8 mouse cellular contexts compared by ENCODE assay signal in the genomic region with DNA sequence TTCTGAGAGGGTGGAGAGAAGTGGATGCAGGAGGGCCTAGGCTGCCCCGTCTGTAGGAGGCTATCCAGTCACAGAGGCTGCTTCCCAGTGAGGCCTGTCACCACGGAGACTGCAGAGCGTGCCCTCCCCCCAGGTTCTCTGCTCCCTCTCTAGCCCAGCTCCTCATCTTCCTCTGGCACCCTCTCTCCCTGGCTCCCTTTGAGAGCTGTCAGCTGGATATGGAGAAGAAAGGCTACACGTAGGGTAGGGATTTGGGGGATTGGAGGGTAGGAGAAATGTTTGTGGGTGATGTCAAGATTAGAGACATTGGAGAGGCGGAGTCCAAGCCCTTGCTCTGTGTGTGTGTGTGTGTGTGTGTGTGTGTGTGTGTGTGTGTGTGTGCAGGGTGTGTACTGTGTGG. TPM values are rescaled to one million over a fixed set of nuclear protein-coding genes. Genes with fewer than 3 reads are reported as not detected.
DNase-seq lines count a peak whose midpoint lies in the region; ATAC-seq and TF ChIP-seq lines count a peak whose summit lies in the region.

No protein-coding gene starts in this region.

- 44% methylated on average over 5 of the region's 5 CpGs for WGBS in heart, embryonic 15.5 days
- 42% methylated on average over 5 of the region's 5 CpGs for WGBS in limb, embryonic 10.5 days
- 51% methylated on average over 5 of the region's 5 CpGs for WGBS in stomach, embryonic 16.5 days

- no peaks in the 10 kb centered on the region for H3K36me3 ChIP-seq in heart, embryonic 15.5 days
- no peaks in the 10 kb centered on the region; the same call in none of the 2 replicates for H3K36me3 ChIP-seq in testis, adult 2 months (ENCODE audit: control insufficient read depth, insufficient read depth, low read length)
- peaks cover 11% of the 10 kb centered on the region for H3K36me3 ChIP-seq in limb, embryonic 10.5 days
- no peaks in the 10 kb centered on the region for H3K36me3 ChIP-seq in stomach, embryonic 16.5 days (ENCODE audit: control insufficient read depth, insufficient read depth, low read length)

- no peaks in the 10 kb centered on the region for H3K27me3 ChIP-seq in heart, embryonic 15.5 days
- no peaks in the 10 kb centered on the region for H3K27me3 ChIP-seq in testis, adult 2 months (ENCODE audit: control insufficient read depth, insufficient read depth, low read length)
- peaks cover 6% of the 10 kb centered on the region for H3K27me3 ChIP-seq in limb, embryonic 10.5 days (ENCODE audit: low read depth, poor library complexity, severe bottlenecking)
- no peaks in the 10 kb centered on the region for H3K27me3 ChIP-seq in stomach, embryonic 16.5 days (ENCODE audit: control insufficient read depth, insufficient read depth, low read length)

- no peaks in the 10 kb centered on the region for H3K9me3 ChIP-seq in heart, embryonic 15.5 days (replicated peaks)
- no peaks in the 10 kb centered on the region for H3K9me3 ChIP-seq in limb, embryonic 10.5 days (replicated peaks)
- no peaks in the 10 kb centered on the region for H3K9me3 ChIP-seq in stomach, embryonic 16.5 days (replicated peaks; ENCODE audit: control insufficient read depth, low read length)

- H3K9ac ChIP-seq in heart, embryonic 15.5 days = no peak overlapping the region
- no peak overlapping the region; the same call in 1 of the 2 replicates for H3K9ac ChIP-seq in stomach, embryonic 16.5 days (ENCODE audit: low read length)

- no peak for ATAC-seq in heart, embryonic 15.5 days (replicated peaks; ENCODE audit: insufficient number of reproducible peaks, insufficient read depth, low FRiP score, low read depth)
- no peak for ATAC-seq in stomach, embryonic 16.5 days (ENCODE audit: insufficient read depth, low FRiP score)

- no peak overlapping the region for H3K4me3 ChIP-seq in heart, embryonic 15.5 days
- H3K4me3 ChIP-seq in testis, adult 2 months (ENCODE audit: control insufficient read depth, low read depth, low read length) = peak overlapping the region; percentile 61
- peak overlapping the region; percentile 80 for H3K4me3 ChIP-seq in limb, embryonic 10.5 days
- no peak overlapping the region for H3K4me3 ChIP-seq in stomach, embryonic 16.5 days (replicated peaks; ENCODE audit: low read length)

- H3K27ac ChIP-seq in heart, embryonic 15.5 days = peak overlapping the region; percentile 73; the same call in 1 of the 2 replicates
- no peak overlapping the region for H3K27ac ChIP-seq in testis, adult 2 months (ENCODE audit: control insufficient read depth, insufficient read depth, low read depth, low read length)
- H3K27ac ChIP-seq in limb, embryonic 10.5 days = peak overlapping the region; percentile 93
- peak overlapping the region; percentile 7; the same call in 1 of the 2 replicates for H3K27ac ChIP-seq in stomach, embryonic 16.5 days (ENCODE audit: low read length)

- no peak for TF ChIP-seq POLR2A in testis, adult 2 months (IDR thresholded peaks at IDR 0.05; ENCODE audit: control insufficient read depth, low read depth, low read length)

- peaks cover 74% of the 10 kb centered on the region for H3K4me1 ChIP-seq in heart, embryonic 15.5 days (replicated peaks)
- H3K4me1 ChIP-seq in testis, adult 2 months (ENCODE audit: control insufficient read depth, insufficient read depth, low read length) = peaks cover 45% of the 10 kb centered on the region
- peaks cover 93% of the 10 kb centered on the region for H3K4me1 ChIP-seq in limb, embryonic 10.5 days
- H3K4me1 ChIP-seq in stomach, embryonic 16.5 days (ENCODE audit: control insufficient read depth, insufficient read depth, low read length) = peaks cover 63% of the 10 kb centered on the region

- no peak for TF ChIP-seq CTCF in testis, adult 2 months (IDR thresholded peaks at IDR 0.05; ENCODE audit: control insufficient read depth, insufficient read depth, insufficient replicate concordance, low read depth, low read length)

- no peak for DNase-seq in heart, adult 11 months
- no peak for DNase-seq in testis, postnatal 10 days (ENCODE audit: low spot score)
- no peak for DNase-seq in limb, embryonic 10.5 days (ENCODE audit: low spot score)
- DNase-seq in cerebellum, adult 18-20 months = no peak
- DNase-seq in retina, embryonic 14.5 days (ENCODE audit: low spot score) = no peak

- H3K4me2 ChIP-seq in heart, embryonic 15.5 days = peak overlapping the region; percentile 97; the same call in 1 of the 2 replicates
- no peak overlapping the region for H3K4me2 ChIP-seq in stomach, embryonic 16.5 days (ENCODE audit: low read depth, low read length)

RNA-seq across cellular contexts. Expression of gene Syngap1, which starts 8.8 kb away (rescaled TPM):
- polyA plus RNA-seq in heart, embryonic 15.5 days (2015; fragmentation: Nextera tagmentation; extraction: Ambion mirVana) = 0.60 and 1.0 TPM in 2 replicates
- polyA plus RNA-seq in testis, adult 2 months (2012; rRNA removed) = 109 and 113 TPM in 2 replicates
- 2.8 and 3.1 TPM in 2 replicates for polyA plus RNA-seq in limb, embryonic 10.5 days (2016; fragmentation: Nextera tagmentation; extraction: Ambion mirVana)
- polyA plus RNA-seq in stomach, embryonic 16.5 days (2015; fragmentation: Nextera tagmentation; extraction: Ambion mirVana) = 1.3 and 1.6 TPM in 2 replicates

RNA-seq across cellular contexts. Expression of gene Cuta, which starts 10.5 kb away (rescaled TPM):
- polyA plus RNA-seq in heart, embryonic 15.5 days (2015; fragmentation: Nextera tagmentation; extraction: Ambion mirVana) = 144 and 160 TPM in 2 replicates
- polyA plus RNA-seq in testis, adult 2 months (2012; rRNA removed) = 24.0 and 30.9 TPM in 2 replicates
- 184 and 188 TPM in 2 replicates for polyA plus RNA-seq in limb, embryonic 10.5 days (2016; fragmentation: Nextera tagmentation; extraction: Ambion mirVana)
- 173 and 178 TPM in 2 replicates for polyA plus RNA-seq in stomach, embryonic 16.5 days (2015; fragmentation: Nextera tagmentation; extraction: Ambion mirVana)

RNA-seq across cellular contexts. Expression of gene Phf1, which starts 17.0 kb away (rescaled TPM):
- polyA plus RNA-seq in heart, embryonic 15.5 days (2015; fragmentation: Nextera tagmentation; extraction: Ambion mirVana) = 7.3 and 9.5 TPM in 2 replicates
- 132 and 136 TPM in 2 replicates for polyA plus RNA-seq in testis, adult 2 months (2012; rRNA removed)
- polyA plus RNA-seq in limb, embryonic 10.5 days (2016; fragmentation: Nextera tagmentation; extraction: Ambion mirVana) = 3.5 and 5.0 TPM in 2 replicates
- 7.3 and 7.7 TPM in 2 replicates for polyA plus RNA-seq in stomach, embryonic 16.5 days (2015; fragmentation: Nextera tagmentation; extraction: Ambion mirVana)

RNA-seq across cellular contexts. Expression of gene Zbtb9, which starts 23.1 kb away (rescaled TPM):
- 8.3 and 10.2 TPM in 2 replicates for polyA plus RNA-seq in heart, embryonic 15.5 days (2015; fragmentation: Nextera tagmentation; extraction: Ambion mirVana)
- polyA plus RNA-seq in testis, adult 2 months (2012; rRNA removed) = 9.8 and 11.9 TPM in 2 replicates
- 20.6 and 22.0 TPM in 2 replicates for polyA plus RNA-seq in limb, embryonic 10.5 days (2016; fragmentation: Nextera tagmentation; extraction: Ambion mirVana)
- polyA plus RNA-seq in stomach, embryonic 16.5 days (2015; fragmentation: Nextera tagmentation; extraction: Ambion mirVana) = 14.1 and 14.8 TPM in 2 replicates

RNA-seq across cellular contexts. Expression of gene Kifc5b, which starts 33.0 kb away (rescaled TPM):
- 5.3 and 7.4 TPM in 2 replicates for polyA plus RNA-seq in heart, embryonic 15.5 days (2015; fragmentation: Nextera tagmentation; extraction: Ambion mirVana)
- 6.5 TPM in 2 replicates for polyA plus RNA-seq in testis, adult 2 months (2012; rRNA removed)
- 12.3 and 12.6 TPM in 2 replicates for polyA plus RNA-seq in limb, embryonic 10.5 days (2016; fragmentation: Nextera tagmentation; extraction: Ambion mirVana)
- 6.4 and 6.9 TPM in 2 replicates for polyA plus RNA-seq in stomach, embryonic 16.5 days (2015; fragmentation: Nextera tagmentation; extraction: Ambion mirVana)

Comparison
In these comparisons a context has a peak if more than half of its experiments do, and no peak if none do; other contexts are left out.
1. H3K4me3 ChIP-seq: peak in testis, adult 2 months (single experiment) and limb, embryonic 10.5 days (single experiment); none in heart, embryonic 15.5 days (single experiment) and stomach, embryonic 16.5 days (single experiment).
2. RNA of gene Syngap1, which starts 8.8 kb away (polyA plus RNA-seq): 109 to 113 TPM in testis, adult 2 months; 2.8 to 3.1 TPM in limb, embryonic 10.5 days, 1.3 to 1.6 TPM in stomach, embryonic 16.5 days and 0.60 to 1.0 TPM in heart, embryonic 15.5 days; every median in the first group is over 10 times any median in the second.
3. RNA of gene Phf1, which starts 17.0 kb away (polyA plus RNA-seq): 132 to 136 TPM in testis, adult 2 months; 7.3 to 7.7 TPM in stomach, embryonic 16.5 days, 7.3 to 9.5 TPM in heart, embryonic 15.5 days and 3.5 to 5.0 TPM in limb, embryonic 10.5 days; every median in the first group is over 10 times any median in the second.